Mouse (Mus musculus) heart, embryonic 15.5 days (tissue): ENCODE results near the gene A730061H03Rik. TPM values are rescaled to one million over a fixed set of nuclear protein-coding genes. Genes with fewer than 3 reads are reported as not detected.
A peak's percentile ranks its signal among the peaks of the same experiment; 100 is the strongest.

ENCODE experiments used
- ATAC-seq: fragments of 200-750 bp; cut with Nextera tagmentation; replicated peaks from 2 replicates; pipeline ENCODE4 v1.8.0; 2017; ENCODE audit warnings: low read depth, moderate TSS enrichment; ENCODE audit not compliant: insufficient number of reproducible peaks, insufficient read depth, low FRiP score
- H3K27ac ChIP-seq: fragments of 300-500 bp; sonication (generic); 2 replicates; pipeline ENCODE4 v1.5.1; 2015; ENCODE audit warnings: mild to moderate bottlenecking, inconsistent platforms
- H3K27me3 ChIP-seq: fragments of 300-500 bp; sonication (generic); 2 replicates; pipeline ENCODE4 v1.6.1; 2015; ENCODE audit warnings: inconsistent platforms
- H3K36me3 ChIP-seq: fragments of 300-500 bp; sonication (generic); 2 replicates; pipeline ENCODE4 v1.6.1; 2015; ENCODE audit warnings: mild to moderate bottlenecking, inconsistent platforms
- H3K4me1 ChIP-seq: fragments of 300-500 bp; sonication (generic); replicated peaks from 2 replicates; pipeline ENCODE4 v1.6.1; 2015; ENCODE audit warnings: inconsistent platforms
- H3K4me2 ChIP-seq: fragments of 300-500 bp; sonication (generic); 2 replicates; pipeline ENCODE4 v1.6.1; 2015; ENCODE audit warnings: inconsistent platforms, mild to moderate bottlenecking, moderate library complexity
- H3K4me3 ChIP-seq: fragments of 300-500 bp; sonication (generic); 2 replicates; pipeline ENCODE4 v1.5.1; 2015; ENCODE audit warnings: mild to moderate bottlenecking, inconsistent platforms
- H3K9ac ChIP-seq: fragments of 300-500 bp; sonication (generic); 2 replicates; pipeline ENCODE4 v1.6.1; 2015; ENCODE audit warnings: mild to moderate bottlenecking, inconsistent platforms
- H3K9me3 ChIP-seq: fragments of 300-500 bp; sonication (generic); replicated peaks from 2 replicates; pipeline ENCODE4 v1.6.1; 2016; ENCODE audit warnings: inconsistent platforms
- WGBS: fragments of 180-500 bp; shearing (Covaris S2); methylation state at CpG from one replicate; pipeline ENCODE4 v1.1.7; 2015; ENCODE audit warnings: mixed read lengths; 5-methylcytosine and 5-hydroxymethylcytosine counted together
- polyA plus RNA-seq: library from polyadenylated mRNA; unstranded; fragments of >200 nt; fragmentation: Nextera tagmentation; extraction: Ambion mirVana; gene quantifications from 2 replicates; pipeline ENCODE4 v1.2.1, GENCODE M21; 2015

The A730061H03Rik gene
- polyA plus RNA-seq, 1 experiment from 2014 or later = 0.82 TPM

GRCm38 (mm10) chr14:55540787-55541321, 19.4 kb downstream of the A730061H03Rik start:
- 5% methylated on average over 10 of the region's 10 CpGs for WGBS
- peak overlapping the region; percentile 73 for H3K9ac ChIP-seq

GRCm38 (mm10) chr14:55540067-55540786, 20.0 kb downstream of the A730061H03Rik start, which contains the start of gene Pck2:
Gene Pck2 (plus strand): TSS chr14:55540266.
- Histone ChIP-seq H3K27ac (peak within 1 kb of the TSS; percentile 88), H3K4me2 (peak within 1 kb of the TSS; percentile 78), H3K36me3 (peaks cover 18% of the 10 kb centered on the region; the same call in 1 of the 2 replicates), H3K4me1 (peaks cover 16% of the 10 kb centered on the region), H3K27me3 (no peaks in the 10 kb centered on the region), H3K9me3 (no peaks in the 10 kb centered on the region), H3K9ac (peak within 1 kb of the TSS; percentile 73), H3K4me3 (peak within 1 kb of the TSS; percentile 62)
- 1% methylated on average over 32 of the region's 32 CpGs for WGBS
- peak; percentile 92 for ATAC-seq

More at GRCm38 (mm10) chr14:55540787-55541321, 19.4 kb downstream of the A730061H03Rik start:
- H3K27me3 ChIP-seq = no peaks in the 10 kb centered on the region
- H3K4me3 ChIP-seq = peak overlapping the region; percentile 62
- H3K27ac ChIP-seq = peak overlapping the region; percentile 88
- peaks cover 23% of the 10 kb centered on the region; the same call in 1 of the 2 replicates for H3K36me3 ChIP-seq
- H3K4me1 ChIP-seq = peaks cover 16% of the 10 kb centered on the region
- no peaks in the 10 kb centered on the region for H3K9me3 ChIP-seq
- peak; percentile 61 for ATAC-seq
- peak overlapping the region; percentile 78 for H3K4me2 ChIP-seq

- H3K4me3 ChIP-seq = no peak overlapping the region
- ATAC-seq = no peak
- 43% methylated on average over 6 of the region's 6 CpGs for WGBS
- H3K4me2 ChIP-seq = no peak overlapping the region
- H3K27me3 ChIP-seq = no peaks in the 10 kb centered on the region
- H3K4me1 ChIP-seq = peaks cover 10% of the 10 kb centered on the region
- H3K36me3 ChIP-seq = no peaks in the 10 kb centered on the region
- no peaks in the 10 kb centered on the region for H3K9me3 ChIP-seq
- no peak overlapping the region for H3K27ac ChIP-seq
- no peak overlapping the region for H3K9ac ChIP-seq
Measured at GRCm38 (mm10) chr14:55536116-55536745, 24.0 kb downstream of the A730061H03Rik start.

GRCm38 (mm10) chr14:55527940-55528339, 32.3 kb downstream of the A730061H03Rik start:
- H3K9ac ChIP-seq = no peak overlapping the region
- H3K4me3 ChIP-seq = no peak overlapping the region
- no peak overlapping the region for H3K27ac ChIP-seq
- no peak for ATAC-seq
- no peaks in the 10 kb centered on the region for H3K9me3 ChIP-seq
- peaks cover 42% of the 10 kb centered on the region for H3K27me3 ChIP-seq
- H3K36me3 ChIP-seq = no peaks in the 10 kb centered on the region
- H3K4me2 ChIP-seq = no peak overlapping the region
- H3K4me1 ChIP-seq = peaks cover 7% of the 10 kb centered on the region; the same call in 1 of the 2 replicates
- 27% methylated on average over 3 of the region's 3 CpGs for WGBS

GRCm38 (mm10) chr14:55526674-55527073, 33.5 kb downstream of the A730061H03Rik start:
- 82% methylated on average over 2 of the region's 2 CpGs for whole genome bisulfite sequencing
- Histone ChIP-seq H3K4me2 (no peak overlapping the region), H3K9ac (no peak overlapping the region), H3K4me1 (peaks cover 7% of the 10 kb centered on the region; the same call in 1 of the 2 replicates), H3K4me3 (no peak overlapping the region), H3K27me3 (peaks cover 55% of the 10 kb centered on the region), H3K36me3 (no peaks in the 10 kb centered on the region), H3K9me3 (no peaks in the 10 kb centered on the region), H3K27ac (no peak overlapping the region)
- ATAC-seq = no peak

GRCm38 (mm10) chr14:55524785-55525184, 35.4 kb downstream of the A730061H03Rik start, which contains the start of gene Nrl:
Gene Nrl (minus strand): TSS chr14:55524981.
- no peak for ATAC-seq
- Histone ChIP-seq H3K4me3 (no peak within 1 kb of the TSS), H3K9ac (no peak within 1 kb of the TSS), H3K4me1 (peaks cover 17% of the 10 kb centered on the region), H3K4me2 (no peak within 1 kb of the TSS), H3K36me3 (no peaks in the 10 kb centered on the region), H3K27ac (no peak within 1 kb of the TSS), H3K9me3 (no peaks in the 10 kb centered on the region), H3K27me3 (peaks cover 65% of the 10 kb centered on the region)
- WGBS = 13% methylated on average over 8 of the region's 8 CpGs

- H3K4me3 ChIP-seq = no peak overlapping the region
- no peak overlapping the region for H3K27ac ChIP-seq
- peaks cover 17% of the 10 kb centered on the region for H3K4me1 ChIP-seq
- no peak for ATAC-seq
- H3K4me2 ChIP-seq = no peak overlapping the region
- no peaks in the 10 kb centered on the region for H3K9me3 ChIP-seq
- WGBS = 25% methylated on average over 4 of the region's 4 CpGs
- H3K36me3 ChIP-seq = no peaks in the 10 kb centered on the region
- peaks cover 65% of the 10 kb centered on the region for H3K27me3 ChIP-seq
- H3K9ac ChIP-seq = no peak overlapping the region
Measured at GRCm38 (mm10) chr14:55524062-55524461, 36.1 kb downstream of the A730061H03Rik start.

- no peaks in the 10 kb centered on the region for H3K9me3 ChIP-seq
- H3K9ac ChIP-seq = peak overlapping the region; percentile 58
- 0 out of 2 replicates have a peak, but pooled peaks have one; percentile 27 for ATAC-seq
- peak overlapping the region; percentile 54 for H3K4me3 ChIP-seq
- peaks cover 17% of the 10 kb centered on the region for H3K4me1 ChIP-seq
- peaks cover 89% of the 10 kb centered on the region for H3K27me3 ChIP-seq
- H3K4me2 ChIP-seq = peak overlapping the region; percentile 85
- H3K36me3 ChIP-seq = no peaks in the 10 kb centered on the region
- WGBS = 1% methylated on average over 61 of the region's 61 CpGs
- no peak overlapping the region for H3K27ac ChIP-seq
Measured at GRCm38 (mm10) chr14:55520451-55521361, 39.5 kb downstream of the A730061H03Rik start.

- H3K27ac ChIP-seq = no peak overlapping the region
- peaks cover 14% of the 10 kb centered on the region for H3K4me1 ChIP-seq
- whole genome bisulfite sequencing = 62% methylated on average over 4 of the region's 4 CpGs
- H3K27me3 ChIP-seq = peaks cover 91% of the 10 kb centered on the region
- no peak for ATAC-seq
- H3K9ac ChIP-seq = no peak overlapping the region
- no peaks in the 10 kb centered on the region for H3K36me3 ChIP-seq
- no peak overlapping the region for H3K4me2 ChIP-seq
- H3K9me3 ChIP-seq = no peaks in the 10 kb centered on the region
- H3K4me3 ChIP-seq = no peak overlapping the region
Measured at GRCm38 (mm10) chr14:55519604-55520003, 40.6 kb downstream of the A730061H03Rik start.

GRCm38 (mm10) chr14:55518897-55519296, 41.3 kb downstream of the A730061H03Rik start:
- Histone ChIP-seq H3K9me3 (no peaks in the 10 kb centered on the region), H3K4me2 (no peak overlapping the region), H3K36me3 (no peaks in the 10 kb centered on the region), H3K27me3 (peaks cover 90% of the 10 kb centered on the region), H3K9ac (no peak overlapping the region), H3K4me1 (peaks cover 10% of the 10 kb centered on the region), H3K4me3 (no peak overlapping the region), H3K27ac (no peak overlapping the region)
- 62% methylated on average over 2 of the region's 2 CpGs for WGBS
- ATAC-seq = no peak
